Mouse (Mus musculus): ENCODE data around the gene Bud13. TPM values are rescaled to one million over a fixed set of nuclear protein-coding genes. Genes with fewer than 3 reads are reported as not detected.
A peak's percentile ranks its signal among the peaks of the same experiment; 100 is the strongest.

Gene Bud13
- total and polyA plus RNA-seq, 3 experiments = 13.9 to 26.3 TPM; not detected in 1

GRCm38 (mm10) chr9:46302142-46302541, 19.3 kb downstream of the Bud13 start (continued):
- TF ChIP-seq NRF1 (IDR thresholded peaks at IDR 0.05; ENCODE audit: insufficient read depth, low read depth, low read length, poor library complexity, severe bottlenecking) (no peak), ZC3H11A (IDR thresholded peaks at IDR 0.05; ENCODE audit: low read depth, low read length) (peak; percentile 61), CHD1 (IDR thresholded peaks at IDR 0.05; ENCODE audit: low read depth, low read length) (no peak), CTCF (IDR thresholded peaks at IDR 0.05 in 2 of 3, conservative IDR thresholded peaks at IDR 0.05 in 1 of 3; ENCODE audit: control insufficient read depth in 1 of 3, insufficient read depth in 1 of 3, low read depth in 2 of 3, low read length in 3 of 3, poor library complexity in 1 of 3, severe bottlenecking in 1 of 3) (peak; percentile 87 to 99 (median 96)), ZMIZ1 (IDR thresholded peaks at IDR 0.05; ENCODE audit: low read depth, low read length) (no peak), JUND (IDR thresholded peaks at IDR 0.05; ENCODE audit: low read depth, low read length) (no peak), TCF12 (IDR thresholded peaks at IDR 0.05; ENCODE audit: low read depth, low read length) (no peak), SIN3A (IDR thresholded peaks at IDR 0.05; ENCODE audit: low read length) (no peak), KAT2A (conservative IDR thresholded peaks at IDR 0.05; ENCODE audit: low read depth, low read length) (no peak), MAFK (IDR thresholded peaks at IDR 0.05; ENCODE audit: borderline replicate concordance, low read depth, low read length) (no peak), CHD2 (IDR thresholded peaks at IDR 0.05; ENCODE audit: low read length) (no peak), USF2 (IDR thresholded peaks at IDR 0.05; ENCODE audit: borderline replicate concordance in 1 of 2, insufficient read depth in 1 of 2, low read depth in 1 of 2, low read length in 2 of 2) (no peak), MAZ (IDR thresholded peaks at IDR 0.05; ENCODE audit: low read depth, low read length) (no peak), E2F4 (IDR thresholded peaks at IDR 0.05; ENCODE audit: borderline replicate concordance, low read depth, low read length) (no peak), NELFE (IDR thresholded peaks at IDR 0.05; ENCODE audit: low read depth, low read length) (no peak), TAL1 (IDR thresholded peaks at IDR 0.05; ENCODE audit: low read length) (no peak), POLR2A (IDR thresholded peaks at IDR 0.05; ENCODE audit: control insufficient read depth in 1 of 2, insufficient read depth in 1 of 2, low read depth in 1 of 2, low read length in 2 of 2, poor library complexity in 1 of 2) (no peak), BHLHE40 (IDR thresholded peaks at IDR 0.05; ENCODE audit: borderline replicate concordance, low read depth, low read length) (peak; percentile 30; the same call in 1 of the 2 replicates), MXI1 (IDR thresholded peaks at IDR 0.05; ENCODE audit: low read depth, low read length) (no peak), ZNF384 (IDR thresholded peaks at IDR 0.05; ENCODE audit: low read depth, low read length) (0 out of 2 replicates have a peak, but pooled peaks have one; percentile 34), MAX (IDR thresholded peaks at IDR 0.05; ENCODE audit: low read length) (no peak), HCFC1 (IDR thresholded peaks at IDR 0.05; ENCODE audit: low read depth, low read length) (no peak), MEF2A (IDR thresholded peaks at IDR 0.05; ENCODE audit: extremely low read depth, insufficient replicate concordance, low read depth, low read length, poor library complexity, severe bottlenecking) (no peak), ETS1 (IDR thresholded peaks at IDR 0.05; ENCODE audit: low read depth, low read length) (no peak)

- H3K36me3 ChIP-seq (ENCODE audit: control insufficient read depth in 1 of 2, insufficient read depth in 2 of 2, low read length in 2 of 2) = no peaks in the 10 kb centered on the region
- no peak overlapping the region for H3K9ac ChIP-seq (ENCODE audit: control insufficient read depth, low read depth, low read length, poor library complexity, severe bottlenecking)
- H3K4me3 ChIP-seq (ENCODE audit: control insufficient read depth in 1 of 2, insufficient read depth in 1 of 2, low read depth in 2 of 2, low read length in 2 of 2) = no peak overlapping the region
- H3K27me3 ChIP-seq (ENCODE audit: control insufficient read depth in 1 of 2, insufficient read depth in 2 of 2, low read length in 2 of 2) = no peaks in the 10 kb centered on the region
- no peak overlapping the region for H3K27ac ChIP-seq (ENCODE audit: control insufficient read depth, low read depth, low read length)
- H3K4me1 ChIP-seq (ENCODE audit: control insufficient read depth in 1 of 2, insufficient read depth in 2 of 2, low read length in 2 of 2) = no peaks in the 10 kb centered on the region
- DNase-seq (ENCODE audit: low read depth, low spot score) = no peak
- H3K9me3 ChIP-seq (replicated peaks; ENCODE audit: insufficient read depth, low read length) = no peaks in the 10 kb centered on the region
- TF ChIP-seq RAD21 (IDR thresholded peaks at IDR 0.05; ENCODE audit: low read depth, low read length) (no peak), NELFE (IDR thresholded peaks at IDR 0.05; ENCODE audit: low read depth, low read length) (no peak), MAZ (IDR thresholded peaks at IDR 0.05; ENCODE audit: low read depth, low read length) (no peak), CTCF (IDR thresholded peaks at IDR 0.05 in 2 of 3, conservative IDR thresholded peaks at IDR 0.05 in 1 of 3; ENCODE audit: control insufficient read depth in 1 of 3, insufficient read depth in 1 of 3, low read depth in 2 of 3, low read length in 3 of 3, poor library complexity in 1 of 3, severe bottlenecking in 1 of 3) (peak in 2 of 3 experiments; percentile 30 to 42; a peak in 5 of 6 replicates)
- no peaks in the 10 kb centered on the region for H3K79me2 ChIP-seq (ENCODE audit: control insufficient read depth, insufficient read depth, low read length, poor library complexity)
Observed at GRCm38 (mm10) chr9:46309121-46309520, 26.3 kb downstream of the Bud13 start.

Measured in MEL (cell line).